Mouse (Mus musculus) midbrain, embryonic 13.5 days (tissue): ENCODE measurements around the gene Vps18. TPM values are rescaled to one million over a fixed set of nuclear protein-coding genes. Genes with fewer than 3 reads are reported as not detected.

ENCODE experiments used
- ATAC-seq: fragments of 200-750 bp; cut with Nextera tagmentation; 2 replicates; pipeline ENCODE4 v1.8.0; 2017; ENCODE audit warnings: mild to moderate bottlenecking, moderate TSS enrichment, moderate library complexity
- H3K27ac ChIP-seq: fragments of 300-500 bp; sonication (generic); 2 replicates; pipeline ENCODE4 v1.5.1; 2015; ENCODE audit warnings: inconsistent platforms, mild to moderate bottlenecking, moderate library complexity
- H3K27me3 ChIP-seq: fragments of 300-500 bp; sonication (generic); 2 replicates; pipeline ENCODE4 v1.6.1; 2015; ENCODE audit warnings: mild to moderate bottlenecking, inconsistent platforms
- H3K36me3 ChIP-seq: fragments of 300-500 bp; sonication (generic); 2 replicates; pipeline ENCODE4 v1.6.1; 2015; ENCODE audit warnings: mild to moderate bottlenecking, inconsistent platforms
- H3K4me1 ChIP-seq: fragments of 300-500 bp; sonication (generic); replicated peaks from 2 replicates; pipeline ENCODE4 v1.6.1; 2015; ENCODE audit warnings: inconsistent platforms
- H3K4me2 ChIP-seq: fragments of 300-500 bp; sonication (generic); replicated peaks from 2 replicates; pipeline ENCODE4 v1.6.1; 2015; ENCODE audit warnings: moderate library complexity, mild to moderate bottlenecking, inconsistent platforms
- H3K4me3 ChIP-seq: fragments of 300-500 bp; sonication (generic); replicated peaks from 2 replicates; pipeline ENCODE4 v1.5.1; 2015; ENCODE audit warnings: mild to moderate bottlenecking, inconsistent platforms
- H3K9ac ChIP-seq: fragments of 300-500 bp; sonication (generic); replicated peaks from 2 replicates; pipeline ENCODE4 v1.6.1; 2015; ENCODE audit warnings: mild to moderate bottlenecking, inconsistent platforms
- H3K9me3 ChIP-seq: fragments of 300-500 bp; sonication (generic); 2 replicates; pipeline ENCODE4 v1.6.1; 2016; ENCODE audit warnings: mild to moderate bottlenecking, inconsistent platforms
- WGBS: fragments of 180-500 bp; shearing (Covaris S2); methylation state at CpG from one replicate; pipeline ENCODE4 v1.1.7; 2015; 5-methylcytosine and 5-hydroxymethylcytosine counted together
- polyA plus RNA-seq: library from polyadenylated mRNA; unstranded; fragments of >200 nt; fragmentation: Nextera tagmentation; extraction: Ambion mirVana; gene quantifications from 2 replicates; pipeline ENCODE4 v1.2.1, GENCODE M21; 2015

Vps18 gene
- polyA plus RNA-seq, 1 experiment from 2014 or later: 26.3 TPM

DNA sequence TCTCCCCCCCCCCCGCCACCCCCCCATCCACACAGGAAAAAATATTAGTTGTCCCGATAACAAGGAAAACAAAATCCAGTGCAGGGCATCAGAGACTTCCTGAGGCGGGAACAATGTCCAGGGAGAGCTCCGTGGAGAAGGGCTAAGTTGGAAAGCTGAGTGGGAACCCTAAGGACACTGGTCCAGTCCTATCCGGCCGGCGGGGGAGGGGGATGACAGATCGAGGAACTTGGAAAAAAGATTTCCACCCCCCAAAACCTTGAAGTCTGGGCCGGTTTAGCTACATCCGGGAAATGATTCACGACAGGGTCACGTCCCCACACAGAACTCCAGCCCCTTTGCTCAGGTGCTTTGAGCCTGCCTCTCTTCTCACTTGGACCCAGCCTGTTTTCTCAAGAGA lies 23.0 kb downstream of the Vps18 start:
- Histone ChIP-seq H3K4me3 (no peak overlapping the region), H3K36me3 (no peaks in the 10 kb centered on the region), H3K9ac (no peak overlapping the region), H3K27ac (no peak overlapping the region), H3K9me3 (0 out of 2 replicates have a peak, but pooled peaks cover 3% of the 10 kb centered on the region), H3K27me3 (peaks cover 59% of the 10 kb centered on the region), H3K4me1 (peaks cover 18% of the 10 kb centered on the region), H3K4me2 (no peak overlapping the region)
- ATAC-seq: no peak
- WGBS: 59% methylated on average over 12 of the region's 12 CpGs

DNA sequence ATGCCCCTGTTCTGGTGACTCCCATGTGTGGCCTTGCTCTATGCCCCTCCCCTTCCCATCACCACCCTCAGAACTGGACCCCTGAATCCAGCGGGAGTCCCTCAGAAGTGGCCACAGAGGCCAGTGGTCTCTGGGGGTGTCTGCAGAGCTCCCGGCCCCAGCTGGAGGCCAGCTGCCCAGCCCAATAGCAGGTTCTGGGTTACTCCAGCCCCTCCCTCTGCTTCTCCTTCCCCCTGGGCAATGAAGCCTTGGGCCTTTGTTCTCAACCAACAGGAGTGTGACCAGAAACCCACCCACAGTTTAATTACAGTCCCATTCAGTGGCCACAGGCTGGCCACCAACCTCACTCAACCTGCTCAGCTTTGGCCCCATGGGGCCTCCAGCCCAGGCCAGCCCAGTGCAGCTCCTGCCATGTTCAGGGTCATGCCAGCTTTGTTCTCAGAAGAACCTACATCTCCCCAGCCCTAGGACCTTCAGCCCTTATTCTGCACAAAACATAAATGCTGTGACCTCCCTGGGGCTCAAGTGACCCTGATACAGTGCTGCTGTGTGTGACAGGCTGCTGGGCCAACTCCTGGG lies 23.9 kb downstream of the Vps18 start:
- no peak overlapping the region for H3K4me2 ChIP-seq
- H3K4me1 ChIP-seq: peaks cover 18% of the 10 kb centered on the region
- H3K27ac ChIP-seq: no peak overlapping the region
- H3K4me3 ChIP-seq: no peak overlapping the region
- H3K36me3 ChIP-seq: no peaks in the 10 kb centered on the region
- H3K9me3 ChIP-seq: 0 out of 2 replicates have a peak, but pooled peaks cover 3% of the 10 kb centered on the region
- no peak overlapping the region for H3K9ac ChIP-seq
- WGBS: 38% methylated on average over 2 of the region's 2 CpGs
- 0 out of 2 replicates have a peak, but pooled peaks have one; percentile 12 for ATAC-seq
- H3K27me3 ChIP-seq: peaks cover 69% of the 10 kb centered on the region

GRCm38 (mm10) chr2:119313780-119314479 lies 25.4 kb downstream of the Vps18 start:
- no peak overlapping the region for H3K9ac ChIP-seq
- H3K9me3 ChIP-seq: 0 out of 2 replicates have a peak, but pooled peaks cover 3% of the 10 kb centered on the region
- H3K4me1 ChIP-seq: peaks cover 18% of the 10 kb centered on the region
- H3K4me2 ChIP-seq: no peak overlapping the region
- H3K4me3 ChIP-seq: no peak overlapping the region
- H3K27ac ChIP-seq: no peak overlapping the region
- 25% methylated on average over 10 of the region's 10 CpGs for WGBS
- H3K36me3 ChIP-seq: no peaks in the 10 kb centered on the region
- peak; percentile 58; the same call in 1 of the 2 replicates for ATAC-seq
- peaks cover 83% of the 10 kb centered on the region for H3K27me3 ChIP-seq

DNA sequence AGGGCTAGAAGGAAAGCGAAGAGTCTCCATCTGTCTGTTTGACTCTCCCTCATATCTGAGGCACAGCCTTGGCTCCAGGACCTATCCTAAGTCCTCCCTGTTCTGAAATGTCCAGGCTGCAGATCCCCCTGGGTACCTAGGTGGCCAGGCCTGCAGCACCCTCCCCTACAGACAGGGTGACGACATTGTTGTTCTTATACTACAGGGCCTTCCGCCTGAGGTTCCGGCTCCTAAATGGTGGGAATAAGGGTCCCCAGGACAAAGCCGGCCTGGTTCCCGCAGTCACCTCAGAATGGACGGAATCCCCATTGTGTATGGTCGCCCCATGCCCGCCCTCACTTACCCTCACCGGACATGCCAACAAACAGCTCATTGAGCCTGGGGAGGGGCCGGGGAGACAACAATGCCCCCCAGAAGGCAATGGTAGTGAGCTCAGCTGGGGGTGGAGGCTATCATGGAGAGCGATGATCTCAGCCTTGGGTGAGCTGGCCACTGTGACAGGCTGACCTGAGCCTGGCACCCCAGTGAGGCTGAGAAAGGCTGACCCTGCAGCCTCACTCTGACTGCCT lies 26.3 kb downstream of the Vps18 start:
- Histone ChIP-seq H3K27me3 (peaks cover 90% of the 10 kb centered on the region), H3K36me3 (no peaks in the 10 kb centered on the region), H3K4me1 (peaks cover 18% of the 10 kb centered on the region), H3K27ac (no peak overlapping the region), H3K9ac (no peak overlapping the region), H3K9me3 (0 out of 2 replicates have a peak, but pooled peaks cover 3% of the 10 kb centered on the region), H3K4me2 (no peak overlapping the region), H3K4me3 (no peak overlapping the region)
- WGBS: 66% methylated on average over 12 of the region's 12 CpGs
- no peak for ATAC-seq

DNA sequence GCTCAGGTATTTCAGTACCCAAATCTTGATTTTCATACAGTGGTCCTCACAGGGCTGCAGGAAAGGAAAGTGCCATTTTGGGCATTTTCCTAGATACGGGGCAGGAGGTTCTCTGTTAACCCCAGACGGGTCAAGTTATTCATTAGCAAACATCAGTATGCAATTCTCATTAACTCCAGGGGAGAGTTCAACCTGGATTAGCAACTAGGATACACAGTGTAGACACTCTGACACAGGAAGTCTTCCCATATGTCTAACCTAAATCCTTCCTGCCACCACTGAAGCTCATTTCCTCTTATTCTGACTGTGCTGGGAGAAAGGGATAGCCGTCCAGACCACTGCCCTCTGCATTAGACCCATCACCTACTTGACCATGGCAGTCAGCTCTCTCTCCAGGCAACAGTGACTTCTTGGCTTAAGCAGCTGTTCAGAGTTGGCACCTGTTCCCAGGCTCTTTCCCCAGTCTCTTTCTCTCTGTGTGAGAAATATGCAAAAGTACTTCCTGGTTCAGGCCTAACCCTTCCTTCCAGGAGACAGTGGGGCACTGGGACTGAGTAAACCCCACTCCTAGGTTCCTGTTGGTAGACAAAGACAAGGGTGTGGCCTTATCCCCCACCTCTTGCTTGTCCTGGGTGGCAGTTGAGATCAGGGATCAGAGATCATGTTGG lies 29.6 kb downstream of the Vps18 start:
- Histone ChIP-seq H3K27ac (no peak overlapping the region), H3K4me1 (peaks cover 36% of the 10 kb centered on the region), H3K9me3 (0 out of 2 replicates have a peak, but pooled peaks cover 3% of the 10 kb centered on the region), H3K27me3 (peaks cover 97% of the 10 kb centered on the region), H3K4me3 (no peak overlapping the region), H3K4me2 (no peak overlapping the region), H3K9ac (no peak overlapping the region), H3K36me3 (no peaks in the 10 kb centered on the region)
- ATAC-seq: no peak
- WGBS: 69% methylated on average over 3 of the region's 3 CpGs

GRCm38 (mm10) chr2:119320571-119320970 lies 32.0 kb downstream of the Vps18 start:
- H3K9me3 ChIP-seq: 0 out of 2 replicates have a peak, but pooled peaks cover 3% of the 10 kb centered on the region
- H3K27me3 ChIP-seq: peaks cover 96% of the 10 kb centered on the region
- H3K27ac ChIP-seq: no peak overlapping the region
- 76% methylated on average over 8 of the region's 8 CpGs for WGBS
- H3K4me2 ChIP-seq: no peak overlapping the region
- no peak for ATAC-seq
- H3K36me3 ChIP-seq: no peaks in the 10 kb centered on the region
- H3K4me3 ChIP-seq: no peak overlapping the region
- H3K4me1 ChIP-seq: peaks cover 47% of the 10 kb centered on the region
- H3K9ac ChIP-seq: no peak overlapping the region

- ATAC-seq: peak; percentile 0; the same call in 1 of the 2 replicates
- peak overlapping the region; percentile 39; the same call in 1 of the 2 replicates for H3K27ac ChIP-seq
These were observed 33.4 kb downstream of the Vps18 start for GRCm38 (mm10) chr2:119321771-119322586.

DNA sequence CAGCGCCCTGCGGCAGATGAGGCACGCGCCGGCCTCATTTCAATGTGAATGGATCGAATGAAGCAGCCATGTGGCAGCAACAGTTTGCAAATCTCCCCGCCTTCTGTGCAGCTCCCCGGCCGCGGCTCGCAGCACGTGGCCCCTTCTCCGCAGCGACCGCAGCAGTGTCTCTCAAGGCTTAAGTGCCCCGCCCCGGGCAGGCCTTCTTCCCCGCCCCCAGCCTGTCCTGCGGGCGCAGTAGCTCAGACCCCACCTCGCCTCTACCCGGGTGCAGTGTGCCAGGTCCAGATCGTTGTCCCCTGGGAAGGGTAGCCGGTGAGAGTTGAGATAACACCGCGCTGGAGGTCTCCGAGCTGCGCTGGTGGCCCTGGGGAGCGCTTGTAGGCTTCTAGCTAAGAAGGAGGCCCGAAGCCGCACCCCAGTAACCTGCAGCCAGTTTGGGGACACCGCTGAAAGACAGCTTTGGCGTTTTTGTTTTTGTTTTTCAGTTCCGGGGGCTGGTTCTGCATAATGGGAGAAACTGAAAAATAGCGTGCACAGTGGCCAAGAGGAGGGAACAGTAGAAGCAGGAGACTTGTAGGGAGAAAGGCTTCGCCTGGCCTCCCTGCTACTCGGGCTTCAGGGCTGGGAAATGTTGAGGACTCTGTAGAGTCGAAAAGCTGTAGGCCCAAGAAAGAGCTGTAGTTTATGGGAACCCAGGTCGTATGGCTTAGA lies 34.2 kb downstream of the Vps18 start:
- Histone ChIP-seq H3K4me3 (peak overlapping the region; percentile 37), H3K27ac (peak overlapping the region; percentile 39; the same call in 1 of the 2 replicates), H3K4me1 (peaks cover 65% of the 10 kb centered on the region), H3K9ac (peak overlapping the region; percentile 51; the same call in 1 of the 2 replicates), H3K4me2 (peak overlapping the region; percentile 67), H3K27me3 (peaks cover 96% of the 10 kb centered on the region), H3K36me3 (no peaks in the 10 kb centered on the region), H3K9me3 (no peaks in the 10 kb centered on the region)
- 1% methylated on average over 39 of the region's 39 CpGs for WGBS
- ATAC-seq: peak; percentile 71

More at GRCm38 (mm10) chr2:119321771-119322586, 33.4 kb downstream of the Vps18 start:
- H3K4me1 ChIP-seq: peaks cover 61% of the 10 kb centered on the region
- WGBS: 2% methylated on average over 47 of the region's 48 CpGs
- peak overlapping the region; percentile 51 for H3K9ac ChIP-seq
- H3K9me3 ChIP-seq: no peaks in the 10 kb centered on the region
- H3K4me2 ChIP-seq: peak overlapping the region; percentile 67
- peak overlapping the region; percentile 37 for H3K4me3 ChIP-seq
- H3K36me3 ChIP-seq: no peaks in the 10 kb centered on the region
- H3K27me3 ChIP-seq: peaks cover 96% of the 10 kb centered on the region

- no peak overlapping the region; the same call in 1 of the 2 replicates for H3K9ac ChIP-seq
- WGBS: 3% methylated on average over 31 of the region's 32 CpGs
- H3K27me3 ChIP-seq: peaks cover 97% of the 10 kb centered on the region
- peak overlapping the region; percentile 48 for H3K4me3 ChIP-seq
- ATAC-seq: no peak
- H3K9me3 ChIP-seq: no peaks in the 10 kb centered on the region
- H3K27ac ChIP-seq: no peak overlapping the region
- H3K4me2 ChIP-seq: peak overlapping the region; percentile 79
- H3K36me3 ChIP-seq: no peaks in the 10 kb centered on the region
- peaks cover 76% of the 10 kb centered on the region for H3K4me1 ChIP-seq
These were observed 35.5 kb downstream of the Vps18 start for GRCm38 (mm10) chr2:119323866-119324575.

DNA sequence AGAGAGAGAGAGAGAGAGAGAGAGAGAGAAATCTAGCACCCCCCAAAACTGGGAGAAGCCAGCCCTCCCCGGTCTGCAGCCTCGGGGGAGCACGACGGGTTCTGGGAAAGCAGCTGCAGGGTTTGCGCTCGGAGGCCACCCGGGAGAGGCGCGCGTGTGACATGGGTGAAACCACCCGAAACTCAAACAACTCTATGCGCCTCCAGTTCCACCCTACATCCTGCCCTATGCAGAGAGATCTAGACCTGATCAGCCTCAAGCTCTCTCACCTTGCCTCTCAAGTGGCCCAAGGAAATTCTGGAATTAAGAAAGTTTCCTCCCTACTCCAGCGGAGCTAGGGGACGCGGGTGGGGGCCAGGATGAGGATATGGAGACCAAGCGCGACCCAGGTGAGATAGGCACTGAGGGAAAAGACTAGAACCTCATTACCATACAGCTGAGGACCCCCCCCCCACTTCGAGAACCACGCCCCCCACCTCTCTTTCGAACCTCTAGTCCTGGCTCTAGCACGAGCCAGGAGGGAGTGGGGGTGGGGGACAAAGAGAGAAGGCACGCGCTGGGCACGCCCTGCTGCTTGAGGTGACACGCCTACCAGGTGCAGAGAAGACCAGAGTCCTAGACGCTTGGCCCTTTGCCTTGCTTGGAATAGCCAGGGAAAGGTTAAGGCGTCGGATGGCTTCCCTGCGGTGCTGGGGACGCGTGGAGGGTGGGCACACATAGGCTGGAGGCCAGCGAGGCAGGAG lies 36.2 kb downstream of the Vps18 start:
- Histone ChIP-seq H3K4me3 (peak overlapping the region; percentile 48), H3K4me1 (peaks cover 80% of the 10 kb centered on the region), H3K9me3 (no peaks in the 10 kb centered on the region), H3K36me3 (no peaks in the 10 kb centered on the region), H3K9ac (no peak overlapping the region), H3K4me2 (peak overlapping the region; percentile 79), H3K27me3 (peaks cover 97% of the 10 kb centered on the region), H3K27ac (no peak overlapping the region)
- WGBS: under 1% methylated on average over 32 of the region's 32 CpGs
- 0 out of 2 replicates have a peak, but pooled peaks have one; percentile 0 for ATAC-seq
